Mouse (Mus musculus) bone marrow macrophage, adult 2 months (primary cell): ENCODE measurements around the gene Snu13. TPM values are rescaled to one million over a fixed set of nuclear protein-coding genes. Genes with fewer than 3 reads are reported as not detected.
A peak's percentile ranks its signal among the peaks of the same experiment; 100 is the strongest.

Experiments
- H3K27ac ChIP-seq: 2 replicates; pipeline ENCODE4 v1.5.1; 2012; ENCODE audit warnings: low read depth, low read length; ENCODE audit not compliant: insufficient read depth
- H3K4me1 ChIP-seq: 2 replicates; pipeline ENCODE4 v1.6.1; 2012; ENCODE audit warnings: low read length; ENCODE audit not compliant: control insufficient read depth, insufficient read depth
- H3K4me3 ChIP-seq: 2 replicates; pipeline ENCODE4 v1.5.1; 2012; ENCODE audit warnings: mild to moderate bottlenecking, low read length, moderate library complexity; ENCODE audit not compliant: insufficient read depth
- CTCF ChIP-seq: IDR thresholded peaks from 2 replicates; pipeline ENCODE4 v1.5.1; 2012; ENCODE audit warnings: low read depth, mild to moderate bottlenecking, low read length, moderate library complexity
- POLR2A ChIP-seq: IDR thresholded peaks from 2 replicates; pipeline ENCODE4 v1.6.1; 2012; ENCODE audit warnings: mild to moderate bottlenecking, low read depth, low read length, borderline replicate concordance
- polyA plus RNA-seq: library from polyadenylated mRNA; stranded (reverse); fragments of >200 nt; gene quantifications from 2 replicates; pipeline ENCODE4 v1.2.4, GENCODE M21; 2012; ENCODE audit not compliant: missing spikeins, insufficient read depth, insufficient read length

Snu13 gene
- polyA plus RNA-seq, 1 experiment: 66.2 TPM

- Histone ChIP-seq H3K4me1 (peaks cover 9% of the 10 kb centered on the region), H3K4me3 (peak overlapping the region; percentile 94), H3K27ac (no peak overlapping the region; the same call in 1 of the 2 replicates)
- no peak for TF ChIP-seq CTCF
- no peak for TF ChIP-seq POLR2A
Measured at GRCm38 (mm10) chr15:82015392-82016100, 31.9 kb downstream of the Snu13 start.

- H3K27ac ChIP-seq: no peak overlapping the region
- peak overlapping the region; percentile 94 for H3K4me3 ChIP-seq
- peaks cover 9% of the 10 kb centered on the region for H3K4me1 ChIP-seq
- TF ChIP-seq POLR2A (no peak), CTCF (no peak)
Measured at GRCm38 (mm10) chr15:82014745-82015391, 32.5 kb downstream of the Snu13 start.

GRCm38 (mm10) chr15:82011947-82012346, 35.5 kb downstream of the Snu13 start:
- Histone ChIP-seq H3K27ac (no peak overlapping the region), H3K4me3 (no peak overlapping the region), H3K4me1 (peaks cover 5% of the 10 kb centered on the region)
- no peak for TF ChIP-seq CTCF
- no peak for TF ChIP-seq POLR2A

GRCm38 (mm10) chr15:82004257-82004656, 43.1 kb downstream of the Snu13 start:
- no peak for TF ChIP-seq POLR2A
- no peak for TF ChIP-seq CTCF
- H3K27ac ChIP-seq: no peak overlapping the region
- no peaks in the 10 kb centered on the region for H3K4me1 ChIP-seq
- no peak overlapping the region for H3K4me3 ChIP-seq

GRCm38 (mm10) chr15:81993992-81994391, 53.4 kb downstream of the Snu13 start:
- no peak overlapping the region for H3K4me3 ChIP-seq
- no peak for TF ChIP-seq POLR2A
- no peak for TF ChIP-seq CTCF
- H3K27ac ChIP-seq: no peak overlapping the region
- no peaks in the 10 kb centered on the region for H3K4me1 ChIP-seq

- no peaks in the 10 kb centered on the region for H3K4me1 ChIP-seq
- no peak overlapping the region for H3K27ac ChIP-seq
- TF ChIP-seq POLR2A: no peak
- TF ChIP-seq CTCF: no peak
- H3K4me3 ChIP-seq: no peak overlapping the region
Measured at GRCm38 (mm10) chr15:81990549-81990948, 56.8 kb downstream of the Snu13 start.

Other genes with a start within 250 kb of the Snu13 start
- 69.3 and 74.1 TPM in 2 replicates for gene Tef, start 245.2 kb downstream of the Snu13 start, polyA plus RNA-seq
- gene Tob2, start 188.8 kb downstream of the Snu13 start, polyA plus RNA-seq: 35.4 and 35.8 TPM in 2 replicates
- 45.5 and 51.6 TPM in 2 replicates for gene Phf5a, start 175.7 kb downstream of the Snu13 start, polyA plus RNA-seq
- 79.8 and 97.0 TPM in 2 replicates for gene Aco2, start 175.3 kb downstream of the Snu13 start, polyA plus RNA-seq
- gene Polr3h, start 121.4 kb downstream of the Snu13 start, polyA plus RNA-seq: 6.0 and 6.8 TPM in 2 replicates
- 0.29 TPM in 1 of 2 replicates, not detected in the other for gene Csdc2, start 110.8 kb downstream of the Snu13 start, polyA plus RNA-seq
- 16.7 and 20.7 TPM in 2 replicates for gene Pmm1, start 86.7 kb downstream of the Snu13 start, polyA plus RNA-seq
- not detected in 2 replicates for gene 1700029P11Rik, start 67.1 kb downstream of the Snu13 start, polyA plus RNA-seq
- gene Xrcc6, start 59.8 kb downstream of the Snu13 start, polyA plus RNA-seq: 20.0 and 21.0 TPM in 2 replicates
- gene Desi1, start 13.7 kb downstream of the Snu13 start, polyA plus RNA-seq: 20.9 and 28.1 TPM in 2 replicates
- gene 4930407I10Rik, start 11.6 kb upstream of the Snu13 start, polyA plus RNA-seq: not detected in 2 replicates
- not detected in 2 replicates for gene Mei1, start 22.4 kb upstream of the Snu13 start, polyA plus RNA-seq
- gene Ccdc134, start 80.3 kb upstream of the Snu13 start, polyA plus RNA-seq: 13.6 and 14.7 TPM in 2 replicates
- 53.3 and 63.9 TPM in 2 replicates for gene Srebf2, start 99.6 kb upstream of the Snu13 start, polyA plus RNA-seq
- gene Shisa8, start 165.2 kb upstream of the Snu13 start, polyA plus RNA-seq: not detected in 2 replicates
- not detected in 2 replicates for gene Tnfrsf13c, start 176.8 kb upstream of the Snu13 start, polyA plus RNA-seq
- 10.2 and 10.7 TPM in 2 replicates for gene Cenpm, start 197.2 kb upstream of the Snu13 start, polyA plus RNA-seq
- gene 1500009C09Rik, start 204.8 kb upstream of the Snu13 start, polyA plus RNA-seq: not detected in 2 replicates
- not detected in 2 replicates for gene Sept3, start 227.3 kb upstream of the Snu13 start, polyA plus RNA-seq